Mouse (Mus musculus): ENCODE results near the gene Ttbk1. TPM values are rescaled to one million over a fixed set of nuclear protein-coding genes. Genes with fewer than 3 reads are reported as not detected.
"Not testable (repeated sequence)": the region's sequence is repeated elsewhere in the genome, so short reads cannot be mapped to it uniquely, and the experiment has no call there.

Gene Ttbk1
- 1 to 10 TPM in 1 of 2 experiments, under 1 TPM in 1; 0.96 to 1.0 TPM for total RNA-seq (2021)
- long read RNA-seq, experiment 1: 0 reads
- long read RNA-seq, experiment 2: 0 reads

DNA sequence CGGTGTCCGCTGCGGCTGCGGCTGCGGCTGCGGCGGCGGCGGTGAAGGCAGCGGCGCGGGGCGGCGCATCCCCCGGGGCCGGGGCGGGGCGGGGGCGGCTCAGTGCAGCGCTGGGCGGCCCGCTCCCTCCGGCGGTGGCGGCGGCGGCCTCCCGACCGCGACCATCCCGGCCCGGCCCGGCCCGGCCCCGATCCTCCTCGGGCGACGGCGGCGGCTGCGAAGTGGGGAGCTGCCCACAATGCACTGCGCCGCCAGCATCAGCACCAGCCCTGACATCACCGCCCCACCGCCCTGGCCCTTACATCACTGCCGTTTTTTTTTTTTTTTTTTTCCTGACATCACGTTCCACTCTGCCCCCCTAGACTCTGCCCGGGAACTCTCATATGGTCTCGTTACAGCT, at the start of gene Ttbk1:
Gene Ttbk1 (minus strand): TSS at position 245 of the 400 bp plus-strand sequence.
- no peak for DNase-seq (ENCODE audit: low spot score in 2 of 2)

- peak; percentile 74 to 77 for DNase-seq (ENCODE audit: low spot score in 2 of 2)
Measured at GRCm38 (mm10) chr17:46525579-46526307, 38.3 kb upstream of the Ttbk1 start.

DNA sequence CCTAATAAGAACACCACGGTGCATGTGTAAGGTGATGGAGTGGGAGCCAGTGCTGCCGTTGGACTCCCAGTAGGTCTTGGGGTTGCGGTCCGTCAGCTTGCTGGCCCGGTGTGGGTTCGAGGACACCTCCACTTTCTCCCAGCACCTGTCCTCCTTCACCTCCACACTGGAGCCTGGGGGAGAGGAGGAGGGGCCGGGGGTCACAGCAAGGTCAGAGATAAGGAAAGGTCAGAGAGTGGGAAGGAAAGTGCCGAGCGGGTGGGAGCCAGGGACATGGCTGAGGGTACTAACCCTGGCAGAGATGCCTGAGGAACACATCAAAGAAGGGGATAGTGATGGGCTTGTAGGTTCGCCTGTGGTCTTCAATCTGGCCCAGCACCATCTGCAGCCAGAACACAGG, 37.6 kb upstream of the Ttbk1 start:
- DNase-seq (ENCODE audit: low spot score in 2 of 2): no peak

DNA sequence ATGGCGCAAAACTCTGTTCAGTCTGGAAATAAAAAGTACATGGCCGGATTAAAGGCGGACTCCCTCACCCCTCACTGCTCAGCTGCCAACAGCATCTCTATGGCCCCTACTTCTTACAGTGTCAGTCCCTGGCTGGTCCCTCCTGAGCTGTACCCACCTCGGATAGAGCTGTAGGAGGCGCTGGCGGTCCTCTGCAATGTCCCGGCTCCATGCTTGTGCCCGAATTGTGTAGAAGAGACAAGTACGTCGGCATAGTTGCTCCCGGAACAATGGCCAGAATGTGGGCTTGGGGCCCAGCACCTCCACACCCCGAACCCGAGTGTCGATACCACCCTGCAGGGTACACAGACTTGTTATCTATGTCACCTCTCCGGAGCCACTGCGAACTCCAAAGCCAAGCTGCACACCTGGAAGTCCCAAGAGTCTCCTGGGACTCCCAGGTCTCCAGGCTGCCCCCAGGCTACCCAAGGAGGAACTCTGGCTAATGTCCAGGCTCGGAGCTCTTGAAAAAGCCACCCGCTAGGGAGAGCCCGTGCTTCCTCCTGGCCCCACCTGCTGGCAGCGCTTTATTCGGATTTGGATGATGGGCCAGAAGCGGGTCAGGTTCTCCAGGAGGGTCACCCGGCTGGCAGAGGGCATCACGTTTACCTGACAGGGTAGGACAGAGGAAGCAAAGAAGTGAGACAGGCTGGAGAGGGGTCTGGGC, 34.6 kb upstream of the Ttbk1 start:
- DNase-seq (ENCODE audit: low spot score in 2 of 2): no peak

DNA sequence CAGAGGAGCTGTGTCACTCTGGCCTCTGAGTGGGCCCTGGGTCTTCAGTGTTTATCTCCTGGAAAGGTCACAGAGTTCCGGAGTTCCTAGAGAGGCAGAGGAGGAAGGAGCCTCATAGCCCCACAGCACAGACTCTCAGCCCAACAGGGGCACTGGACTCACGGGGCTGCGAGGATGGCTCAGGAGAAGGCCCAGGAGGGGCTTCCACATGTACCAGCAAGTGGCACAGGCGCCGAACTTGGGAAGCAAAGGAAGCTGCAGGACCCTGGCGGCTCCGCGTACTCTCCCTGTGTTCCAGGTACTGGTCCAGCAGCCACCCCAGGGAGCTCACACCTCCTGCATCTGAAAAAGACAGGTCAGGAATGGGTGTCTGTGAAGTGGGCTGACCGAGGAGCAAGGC, 33.7 kb upstream of the Ttbk1 start:
- DNase-seq (ENCODE audit: low spot score in 2 of 2): no peak

DNA sequence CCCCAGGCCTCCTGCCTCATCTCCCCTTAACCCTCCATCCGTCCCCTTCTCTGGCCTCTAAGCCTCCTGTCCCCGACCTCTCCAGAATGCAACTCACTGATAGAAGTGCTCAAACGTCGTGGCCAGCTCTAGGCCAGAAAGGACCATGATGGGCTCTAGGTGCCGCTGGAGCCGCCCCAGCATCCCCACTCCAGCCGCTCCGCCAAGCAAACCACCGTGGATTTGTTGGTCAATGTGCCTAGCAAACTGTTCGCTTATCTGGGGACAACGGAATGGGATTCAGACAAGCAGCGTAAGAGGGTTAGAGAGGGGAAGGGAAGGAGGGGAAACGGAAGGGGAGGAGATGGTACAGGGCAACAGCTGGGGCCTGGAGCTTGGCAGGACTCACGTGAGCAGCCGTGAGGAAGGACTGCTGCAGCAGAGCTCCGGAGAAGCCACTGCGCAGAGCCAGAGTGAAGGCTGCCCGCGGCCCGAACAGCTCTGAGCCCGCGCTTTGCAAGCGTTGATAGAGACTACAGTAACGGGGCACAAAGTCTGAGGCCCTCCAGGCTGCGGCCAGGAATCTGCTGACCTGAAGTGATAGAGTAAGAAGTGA, 33.0 kb upstream of the Ttbk1 start:
- no peak for DNase-seq (ENCODE audit: low spot score in 2 of 2)

DNA sequence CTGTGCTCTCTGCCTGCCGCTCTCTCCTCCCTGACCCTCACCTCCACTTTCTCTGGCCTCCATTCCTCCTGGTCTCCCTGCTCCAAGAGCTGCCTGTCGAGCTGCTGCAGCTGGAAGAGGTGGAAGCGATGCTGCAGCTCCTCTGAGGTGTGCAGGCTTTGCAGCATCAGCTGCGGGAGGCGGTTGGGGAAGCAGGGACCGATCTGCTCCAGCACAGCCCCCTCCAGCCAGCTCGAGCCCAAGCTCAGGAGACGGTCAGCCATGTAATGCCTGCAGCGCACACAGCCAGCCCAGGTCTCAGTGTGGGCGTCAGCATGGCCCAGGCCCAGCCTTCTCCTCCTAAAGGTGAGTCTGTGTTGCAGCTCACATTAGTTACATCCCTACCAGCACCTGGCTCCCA, 32.5 kb upstream of the Ttbk1 start:
- no peak for DNase-seq (ENCODE audit: low spot score in 2 of 2)

GRCm38 (mm10) chr17:46513329-46513728, 25.9 kb upstream of the Ttbk1 start:
- no peak for DNase-seq (ENCODE audit: low spot score in 2 of 2)

DNA sequence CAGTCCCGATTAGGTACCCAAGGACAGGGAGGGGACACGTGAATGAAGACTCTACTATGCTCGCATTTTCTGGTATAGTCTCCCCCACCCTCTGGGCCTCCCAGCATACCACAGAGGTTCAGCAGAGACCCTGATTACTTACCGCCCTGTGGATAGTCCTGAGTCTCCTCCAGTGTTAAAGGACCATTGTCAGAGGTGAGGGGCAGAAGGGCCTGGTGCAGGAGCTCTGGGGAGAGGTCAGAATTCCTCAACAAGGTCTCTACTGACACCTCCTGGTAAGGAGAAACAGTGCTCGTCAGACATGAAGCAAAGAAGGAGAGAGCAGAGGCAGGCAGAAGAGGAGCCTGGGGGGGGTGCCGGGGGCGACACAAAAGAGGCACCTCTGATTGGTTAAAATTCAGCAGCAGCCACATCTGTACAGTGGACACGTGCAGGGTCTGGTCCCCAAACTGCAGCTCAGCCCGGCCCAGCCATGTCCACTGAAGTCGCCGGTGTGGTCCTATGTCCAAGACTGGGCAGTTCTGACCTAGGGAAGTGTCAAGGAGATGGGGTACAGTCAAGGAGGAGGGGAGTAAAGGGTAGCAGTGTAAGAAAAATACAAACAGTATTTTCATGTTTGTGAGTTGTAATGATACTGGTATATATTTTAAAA, 23.7 kb upstream of the Ttbk1 start:
- DNase-seq (ENCODE audit: low spot score in 2 of 2): no peak

DNA sequence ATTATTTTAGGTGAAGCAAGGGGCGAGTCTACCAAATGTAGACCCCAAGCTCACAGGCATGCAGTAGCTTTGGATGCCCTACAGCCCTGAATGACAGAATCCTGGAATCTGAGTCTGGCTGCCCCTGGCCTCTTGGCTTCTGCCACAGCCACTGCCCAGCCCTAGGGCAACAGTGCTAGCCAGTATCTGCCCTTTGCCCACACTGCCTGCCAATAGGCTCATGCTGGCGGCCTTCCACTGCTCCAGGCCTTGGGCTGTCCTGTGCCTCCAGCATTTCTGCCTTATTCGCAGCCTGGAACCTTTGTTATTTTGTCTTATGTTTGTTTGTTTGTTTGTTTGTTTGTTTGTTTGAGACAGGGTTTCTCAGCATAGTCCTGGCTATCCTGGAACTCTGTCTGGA, 18.1 kb upstream of the Ttbk1 start:
- DNase-seq (ENCODE audit: low spot score in 2 of 2): no peak

DNA sequence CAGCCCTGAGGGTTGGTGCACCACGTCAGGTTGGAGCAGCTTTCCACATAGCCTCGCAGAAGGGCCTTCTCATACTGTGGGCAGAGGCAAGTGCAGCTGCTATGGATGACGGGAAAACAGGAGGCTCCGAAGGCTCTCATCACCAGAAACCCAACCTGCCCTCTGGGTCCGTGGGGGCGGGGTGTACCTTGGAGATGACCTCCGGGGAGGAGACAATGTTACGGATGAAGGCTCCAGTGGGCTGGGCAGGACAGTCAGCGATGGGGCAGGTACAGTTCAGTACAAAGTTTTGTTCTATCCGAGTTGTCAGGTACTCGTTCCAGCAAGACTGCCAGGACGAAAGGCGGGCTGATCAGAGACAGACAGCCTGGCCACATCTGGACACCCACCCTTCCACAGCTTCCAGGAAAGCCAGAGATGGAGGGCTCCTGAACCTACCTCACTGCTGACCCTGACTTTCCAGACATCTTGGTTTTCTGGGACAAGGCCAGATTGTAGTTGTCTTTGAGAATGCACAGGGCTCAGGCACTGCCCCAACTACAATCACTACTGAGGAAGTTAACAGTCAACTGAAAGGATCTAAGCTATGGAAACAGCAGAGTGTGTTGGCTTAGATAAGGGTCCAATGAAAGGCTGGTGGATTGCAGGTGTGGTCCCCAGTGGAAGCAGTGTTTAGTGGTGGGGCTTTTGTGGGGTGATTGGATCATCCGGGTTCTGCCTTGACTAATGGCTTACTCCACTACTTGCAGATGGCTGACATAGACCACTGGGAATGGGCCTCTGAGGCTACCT, 16.6 kb upstream of the Ttbk1 start:
- no peak for DNase-seq (ENCODE audit: low spot score in 2 of 2)

GRCm38 (mm10) chr17:46502775-46503174, 15.3 kb upstream of the Ttbk1 start:
- DNase-seq (ENCODE audit: low spot score in 2 of 2): no peak

DNA sequence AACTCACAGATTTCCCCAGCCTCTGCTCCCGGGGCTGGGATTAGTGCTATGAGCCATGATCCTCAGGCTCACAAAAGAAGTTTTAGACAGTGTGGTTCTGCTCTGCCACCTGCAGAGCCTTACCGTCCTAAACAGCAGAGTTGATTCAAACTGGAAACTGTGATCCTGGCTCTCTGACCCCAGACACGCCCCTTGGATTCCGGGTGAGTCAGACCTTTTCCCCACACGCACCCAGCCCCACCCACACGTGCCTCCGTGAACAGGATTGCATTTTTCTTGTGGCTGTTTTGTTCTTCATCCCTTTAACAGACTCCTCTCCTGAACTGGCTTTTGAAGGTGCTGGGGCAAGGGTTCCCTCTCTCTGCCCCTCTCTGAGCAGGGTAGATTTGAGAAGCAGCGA, 10.5 kb upstream of the Ttbk1 start:
- DNase-seq (ENCODE audit: low spot score in 2 of 2): no peak

DNA sequence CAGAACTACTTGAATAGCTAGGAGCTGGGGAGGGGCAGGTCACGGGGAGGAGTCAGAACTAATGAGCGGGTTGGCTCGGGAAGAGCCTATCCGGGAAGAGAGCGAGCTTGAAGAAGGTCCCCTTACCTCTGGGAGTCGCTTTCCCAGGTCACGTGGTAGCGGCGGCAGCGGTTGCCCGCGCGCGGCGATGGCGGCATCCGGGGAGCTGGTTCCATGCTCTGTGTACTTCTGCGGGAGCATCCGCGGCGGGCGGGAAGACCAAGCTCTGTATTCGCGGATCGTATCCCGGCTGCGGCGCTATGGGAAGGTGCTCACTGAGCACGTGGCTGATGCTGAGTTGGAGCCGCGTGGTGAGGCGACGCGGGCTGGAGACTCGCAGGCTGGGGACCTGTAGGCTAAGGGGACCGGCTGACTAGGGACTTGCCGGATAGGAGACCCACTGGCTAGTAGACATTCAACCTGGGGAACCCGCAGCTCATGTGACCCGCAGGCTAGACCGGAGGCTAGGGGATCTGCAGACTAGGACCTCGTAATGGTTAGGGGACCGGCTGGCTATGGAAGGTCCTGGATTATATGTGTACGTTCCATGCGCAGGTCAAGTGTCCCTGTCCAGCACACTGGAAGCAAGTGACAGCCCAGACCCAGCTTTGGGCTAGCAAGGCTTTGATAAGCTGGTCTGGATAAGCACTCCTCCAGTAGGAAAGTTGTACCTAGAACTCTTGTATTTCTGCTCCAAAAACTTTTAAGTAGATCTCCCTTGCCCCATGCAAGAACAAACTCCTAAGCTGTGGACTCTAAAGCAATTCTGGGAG, 9.4 kb upstream of the Ttbk1 start, which contains the start of gene Dnph1:
Gene Dnph1 (plus strand): TSS at position 89 of the 812 bp plus-strand sequence.
- DNase-seq (ENCODE audit: low spot score in 2 of 2): peak; percentile 60 to 73

- DNase-seq (ENCODE audit: low spot score in 2 of 2): not testable (repeated sequence)
Measured at GRCm38 (mm10) chr17:46496081-46496480, 8.6 kb upstream of the Ttbk1 start.

DNA sequence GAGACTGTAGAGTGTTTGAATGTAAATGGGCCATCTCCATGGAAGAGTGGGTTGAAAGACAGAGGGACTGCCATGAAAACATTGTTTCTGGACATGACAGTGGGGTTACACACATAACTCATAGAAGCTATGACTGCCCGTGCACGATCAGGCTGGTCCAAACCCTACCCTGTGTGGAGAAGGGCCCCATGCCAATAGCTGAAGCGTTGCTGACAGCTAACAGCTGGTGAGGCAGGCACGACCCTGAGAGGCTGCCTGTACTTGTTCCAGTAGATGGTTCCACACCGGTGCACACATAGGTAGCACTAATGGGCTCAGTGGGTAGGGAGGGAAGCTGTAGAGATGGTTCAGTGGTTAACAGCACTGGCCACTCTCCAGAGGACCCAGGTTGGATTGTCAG, 8.0 kb upstream of the Ttbk1 start:
- DNase-seq (ENCODE audit: low spot score in 2 of 2): no peak

GRCm38 (mm10) chr17:46486995-46487394, 480 bp downstream of the Ttbk1 start:
- DNase-seq (ENCODE audit: low spot score in 2 of 2): no peak

- no peak for DNase-seq (ENCODE audit: low spot score in 2 of 2)
Measured at GRCm38 (mm10) chr17:46484461-46484875, 3.0 kb downstream of the Ttbk1 start.

DNA sequence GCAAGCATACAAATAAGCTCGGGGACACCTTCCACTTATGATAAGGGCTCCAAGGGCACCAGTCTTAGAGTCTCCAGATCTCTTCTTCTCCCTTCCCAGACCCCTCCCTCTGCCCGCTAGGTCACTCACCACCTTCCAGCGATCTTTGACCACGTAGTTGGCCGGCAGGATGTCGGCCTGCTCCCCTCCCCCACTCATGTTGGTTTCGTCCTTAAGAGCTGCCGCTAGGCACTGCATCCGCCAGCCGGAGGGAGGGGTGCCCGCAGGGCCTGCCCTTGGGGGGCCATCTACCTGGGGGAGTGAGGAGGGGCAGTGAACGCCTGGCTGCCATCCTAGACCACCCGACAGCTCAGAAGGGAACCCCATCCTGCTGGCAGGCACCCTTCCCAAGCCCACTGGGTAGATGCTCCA, 3.4 kb downstream of the Ttbk1 start:
- DNase-seq (ENCODE audit: low spot score in 2 of 2): peak in 1 of 2 experiments; percentile 28

GRCm38 (mm10) chr17:46483561-46484001, 3.9 kb downstream of the Ttbk1 start:
- no peak for DNase-seq (ENCODE audit: low spot score in 2 of 2)

Data from adrenal gland, adult 18-20 months (tissue).